Mouse (Mus musculus) thymus, adult 2 months (tissue): Measurements from ENCODE around the gene Acad10.

Experiments used
- CTCF ChIP-seq: fragments of 200-500 bp; IDR thresholded peaks from 2 replicates; pipeline ENCODE4 v1.5.1; 2012; ENCODE audit warnings: mild to moderate bottlenecking, control low read depth, low read length, moderate library complexity, borderline replicate concordance; ENCODE audit not compliant: control insufficient read depth, poor library complexity, insufficient read depth; ENCODE audit errors: extremely low read depth
- POLR2A ChIP-seq: fragments of 200-500 bp; IDR thresholded peaks from 2 replicates; pipeline ENCODE4 v1.6.1; 2012; ENCODE audit warnings: mild to moderate bottlenecking, low read length, control low read depth, moderate library complexity; ENCODE audit not compliant: control insufficient read depth, poor library complexity, insufficient read depth; ENCODE audit errors: extremely low read depth

- TF ChIP-seq CTCF (no peak), POLR2A (no peak)
Observed at GRCm38 (mm10) chr5:121581945-121582344, 78.4 kb downstream of the Acad10 start.
